Mouse (Mus musculus): ENCODE measurements around the gene 1700020N15Rik.
"Not testable (repeated sequence)": the region's sequence is repeated elsewhere in the genome, so short reads cannot be mapped to it uniquely, and the experiment has no call there.

The 1700020N15Rik gene

GRCm38 (mm10) chrX:69945000-69945399 lies at the start of gene 1700020N15Rik:
Gene 1700020N15Rik (plus strand): TSS chrX:69945300.
- not testable (repeated sequence) for DNase-seq (ENCODE audit: low spot score)

GRCm38 (mm10) chrX:69976790-69977579 lies 31.9 kb downstream of the 1700020N15Rik start:
- DNase-seq (ENCODE audit: low spot score): no peak
